Mouse (Mus musculus): Measurements from ENCODE around the gene Ldah. TPM values are rescaled to one million over a fixed set of nuclear protein-coding genes. Genes with fewer than 3 reads are reported as not detected.
A peak's percentile ranks its signal among the peaks of the same experiment; 100 is the strongest.

The Ldah gene
- polyA plus RNA-seq, 1 experiment from 2014 or later, result 56.0 TPM

GRCm38 (mm10) chr12:8223036-8223435, 15.1 kb downstream of the Ldah start:
- Histone ChIP-seq H3K4me2 (no peak overlapping the region), H3K9ac (no peak overlapping the region), H3K4me1 (replicated peaks) (no peaks in the 10 kb centered on the region), H3K4me3 (no peak overlapping the region), H3K27me3 (replicated peaks) (no peaks in the 10 kb centered on the region), H3K36me3 (peaks cover 28% of the 10 kb centered on the region), H3K27ac (ENCODE audit: poor library complexity, severe bottlenecking) (no peak overlapping the region), H3K9me3 (replicated peaks) (no peaks in the 10 kb centered on the region)
- no peak for ATAC-seq (ENCODE audit: insufficient number of reproducible peaks, low FRiP score)
- 92% methylated on average over 6 of the region's 6 CpGs for WGBS

GRCm38 (mm10) chr12:8231101-8231500, 23.2 kb downstream of the Ldah start:
- Histone ChIP-seq H3K27me3 (replicated peaks) (no peaks in the 10 kb centered on the region), H3K27ac (ENCODE audit: poor library complexity, severe bottlenecking) (no peak overlapping the region), H3K9me3 (replicated peaks) (no peaks in the 10 kb centered on the region), H3K4me2 (no peak overlapping the region), H3K9ac (no peak overlapping the region), H3K36me3 (peaks cover 27% of the 10 kb centered on the region), H3K4me3 (no peak overlapping the region), H3K4me1 (replicated peaks) (no peaks in the 10 kb centered on the region)
- WGBS, result 93% methylated on average over 3 of the region's 3 CpGs
- no peak for ATAC-seq (ENCODE audit: insufficient number of reproducible peaks, low FRiP score)

- H3K4me1 ChIP-seq (replicated peaks), result no peaks in the 10 kb centered on the region
- no peaks in the 10 kb centered on the region for H3K27me3 ChIP-seq (replicated peaks)
- no peak overlapping the region for H3K4me2 ChIP-seq
- no peak overlapping the region for H3K9ac ChIP-seq
- H3K36me3 ChIP-seq, result peaks cover 30% of the 10 kb centered on the region
- H3K4me3 ChIP-seq, result no peak overlapping the region
- no peak for ATAC-seq (ENCODE audit: insufficient number of reproducible peaks, low FRiP score)
- no peak overlapping the region for H3K27ac ChIP-seq (ENCODE audit: poor library complexity, severe bottlenecking)
- WGBS, result 80% methylated on average over 3 of the region's 3 CpGs
- no peaks in the 10 kb centered on the region for H3K9me3 ChIP-seq (replicated peaks)
Measured at GRCm38 (mm10) chr12:8232679-8233078, 24.8 kb downstream of the Ldah start.

GRCm38 (mm10) chr12:8242181-8242580, 34.3 kb downstream of the Ldah start:
- H3K4me2 ChIP-seq, result no peak overlapping the region
- H3K9ac ChIP-seq, result no peak overlapping the region
- peaks cover 16% of the 10 kb centered on the region for H3K36me3 ChIP-seq
- 89% methylated on average over 3 of the region's 3 CpGs for WGBS
- H3K4me3 ChIP-seq, result no peak overlapping the region
- H3K27me3 ChIP-seq (replicated peaks), result no peaks in the 10 kb centered on the region
- H3K27ac ChIP-seq (ENCODE audit: poor library complexity, severe bottlenecking), result no peak overlapping the region
- no peaks in the 10 kb centered on the region for H3K9me3 ChIP-seq (replicated peaks)
- ATAC-seq (ENCODE audit: insufficient number of reproducible peaks, low FRiP score), result no peak
- peaks cover 16% of the 10 kb centered on the region for H3K4me1 ChIP-seq (replicated peaks)

- Histone ChIP-seq H3K36me3 (peaks cover 12% of the 10 kb centered on the region), H3K27ac (ENCODE audit: poor library complexity, severe bottlenecking) (no peak overlapping the region), H3K27me3 (replicated peaks) (no peaks in the 10 kb centered on the region), H3K4me2 (no peak overlapping the region), H3K9me3 (replicated peaks) (no peaks in the 10 kb centered on the region), H3K4me3 (no peak overlapping the region), H3K4me1 (replicated peaks) (peaks cover 16% of the 10 kb centered on the region), H3K9ac (no peak overlapping the region)
- 44% methylated on average over 4 of the region's 4 CpGs for WGBS
- ATAC-seq (ENCODE audit: insufficient number of reproducible peaks, low FRiP score), result no peak
Measured at GRCm38 (mm10) chr12:8244746-8245145, 36.8 kb downstream of the Ldah start.

GRCm38 (mm10) chr12:8260297-8260696, 52.4 kb downstream of the Ldah start:
- peaks cover 3% of the 10 kb centered on the region; the same call in 1 of the 2 replicates for H3K9me3 ChIP-seq (replicated peaks)
- H3K27me3 ChIP-seq (replicated peaks), result no peaks in the 10 kb centered on the region
- no peak overlapping the region for H3K27ac ChIP-seq (ENCODE audit: poor library complexity, severe bottlenecking)
- peaks cover 7% of the 10 kb centered on the region; the same call in 1 of the 2 replicates for H3K36me3 ChIP-seq
- H3K9ac ChIP-seq, result no peak overlapping the region
- WGBS, result 69% methylated on average over 2 of the region's 2 CpGs
- H3K4me1 ChIP-seq (replicated peaks), result peaks cover 12% of the 10 kb centered on the region
- H3K4me2 ChIP-seq, result no peak overlapping the region
- no peak overlapping the region for H3K4me3 ChIP-seq
- ATAC-seq (ENCODE audit: insufficient number of reproducible peaks, low FRiP score), result no peak

- Histone ChIP-seq H3K4me3 (no peak overlapping the region), H3K27me3 (replicated peaks) (no peaks in the 10 kb centered on the region), H3K4me2 (no peak overlapping the region), H3K36me3 (peaks cover 6% of the 10 kb centered on the region), H3K27ac (ENCODE audit: poor library complexity, severe bottlenecking) (no peak overlapping the region), H3K9ac (no peak overlapping the region), H3K4me1 (replicated peaks) (peaks cover 20% of the 10 kb centered on the region), H3K9me3 (replicated peaks) (no peaks in the 10 kb centered on the region)
- WGBS, result 62% methylated on average over 7 of the region's 7 CpGs
- ATAC-seq (ENCODE audit: insufficient number of reproducible peaks, low FRiP score), result no peak
Measured at GRCm38 (mm10) chr12:8266311-8266710, 58.4 kb downstream of the Ldah start.

- no peak for ATAC-seq (ENCODE audit: insufficient number of reproducible peaks, low FRiP score)
- H3K9ac ChIP-seq, result no peak overlapping the region
- 90% methylated on average over 11 of the region's 11 CpGs for whole genome bisulfite sequencing
Measured at GRCm38 (mm10) chr12:8269627-8270026, 61.7 kb downstream of the Ldah start.

GRCm38 (mm10) chr12:8271405-8271804, 63.5 kb downstream of the Ldah start:
- no peak overlapping the region for H3K4me3 ChIP-seq
- 0 out of 2 replicates have a peak, but pooled peaks have one; percentile 33 for ATAC-seq (ENCODE audit: insufficient number of reproducible peaks, low FRiP score)
- no peak overlapping the region for H3K4me2 ChIP-seq
- H3K36me3 ChIP-seq, result peaks cover 9% of the 10 kb centered on the region
- no peaks in the 10 kb centered on the region for H3K9me3 ChIP-seq (replicated peaks)
- H3K9ac ChIP-seq, result no peak overlapping the region
- 63% methylated on average over 2 of the region's 2 CpGs for WGBS
- no peaks in the 10 kb centered on the region for H3K27me3 ChIP-seq (replicated peaks)
- no peak overlapping the region for H3K27ac ChIP-seq (ENCODE audit: poor library complexity, severe bottlenecking)
- peaks cover 13% of the 10 kb centered on the region for H3K4me1 ChIP-seq (replicated peaks)

More at GRCm38 (mm10) chr12:8269627-8270026, 61.7 kb downstream of the Ldah start:
- Histone ChIP-seq H3K4me1 (replicated peaks) (peaks cover 23% of the 10 kb centered on the region), H3K4me3 (no peak overlapping the region), H3K9me3 (replicated peaks) (no peaks in the 10 kb centered on the region), H3K27ac (ENCODE audit: poor library complexity, severe bottlenecking) (no peak overlapping the region), H3K27me3 (replicated peaks) (no peaks in the 10 kb centered on the region), H3K4me2 (no peak overlapping the region), H3K36me3 (peaks cover 6% of the 10 kb centered on the region)

- Histone ChIP-seq H3K9me3 (replicated peaks) (no peaks in the 10 kb centered on the region), H3K27me3 (replicated peaks) (no peaks in the 10 kb centered on the region), H3K27ac (ENCODE audit: poor library complexity, severe bottlenecking) (peak overlapping the region; percentile 68; the same call in 1 of the 2 replicates), H3K9ac (no peak overlapping the region), H3K36me3 (peaks cover 15% of the 10 kb centered on the region), H3K4me1 (replicated peaks) (peaks cover 17% of the 10 kb centered on the region), H3K4me2 (no peak overlapping the region), H3K4me3 (no peak overlapping the region)
- 0 out of 2 replicates have a peak, but pooled peaks have one; percentile 15 for ATAC-seq (ENCODE audit: insufficient number of reproducible peaks, low FRiP score)
- 57% methylated on average over 6 of the region's 6 CpGs for WGBS
Measured at GRCm38 (mm10) chr12:8273471-8274171, 65.7 kb downstream of the Ldah start.

GRCm38 (mm10) chr12:8275424-8275823, 67.5 kb downstream of the Ldah start:
- no peak for ATAC-seq (ENCODE audit: insufficient number of reproducible peaks, low FRiP score)
- no peak overlapping the region for H3K4me2 ChIP-seq
- H3K4me3 ChIP-seq, result no peak overlapping the region
- peaks cover 12% of the 10 kb centered on the region for H3K36me3 ChIP-seq
- H3K4me1 ChIP-seq (replicated peaks), result peaks cover 25% of the 10 kb centered on the region
- 89% methylated on average over 4 of the region's 4 CpGs for WGBS
- H3K27me3 ChIP-seq (replicated peaks), result no peaks in the 10 kb centered on the region
- H3K9ac ChIP-seq, result no peak overlapping the region
- H3K27ac ChIP-seq (ENCODE audit: poor library complexity, severe bottlenecking), result no peak overlapping the region
- H3K9me3 ChIP-seq (replicated peaks), result no peaks in the 10 kb centered on the region

Measured in heart, embryonic 12.5 days (tissue).